Mouse (Mus musculus) mouse embryonic stem cell (cell line): ENCODE data around the gene Cdipt.

Experiments used
- in situ Hi-C, 2 experiments: fragments of 300-500 bp; cut with MboI; formaldehyde crosslinking; loops; 1 replicate in 1 of 2; 3 replicates in 1 of 2; pipeline ENCODE4 v1.14.3; 2019 to 2020; ENCODE audit warnings: low sequenced_read_pairs in 2 of 2, low pct_unique_long_range_greater_than_20kb in 1 of 2, mixed read lengths in 1 of 2; ENCODE audit not compliant: unreplicated experiment in 1 of 2

Cdipt gene

DNA sequence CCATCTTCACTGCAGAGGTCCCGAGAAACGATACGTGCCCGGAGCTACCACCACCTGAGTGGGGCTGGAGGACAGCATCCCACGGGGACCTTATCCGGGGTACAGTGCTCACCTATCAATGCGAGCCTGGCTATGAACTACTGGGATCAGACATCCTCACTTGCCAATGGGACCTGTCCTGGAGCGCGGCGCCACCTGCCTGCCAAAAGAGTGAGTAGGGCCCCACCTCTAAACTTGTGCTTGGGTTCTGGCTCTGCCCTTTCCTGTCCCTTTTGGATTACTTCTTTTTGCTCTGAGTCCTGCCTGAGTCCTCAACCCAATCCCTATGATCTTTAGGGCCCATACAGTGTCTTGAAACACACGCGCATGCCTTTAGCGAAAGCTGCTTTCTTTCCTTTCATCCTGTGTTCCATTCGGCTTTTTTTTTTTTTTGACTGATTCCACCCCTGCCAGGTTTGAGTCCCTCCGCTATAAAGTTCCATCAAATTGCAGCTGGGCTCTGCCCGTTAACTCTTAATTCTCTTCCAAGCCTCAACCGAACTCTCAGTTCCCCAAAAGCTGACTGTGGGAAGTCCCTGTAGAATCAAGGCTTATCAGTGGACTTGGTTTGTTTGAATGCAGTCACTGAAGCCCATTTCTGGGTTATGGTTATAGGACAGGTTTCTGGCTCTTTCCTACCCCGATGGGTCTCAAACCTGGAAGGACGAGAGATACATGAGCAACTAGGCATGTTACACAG is 12.0 kb upstream of the Cdipt start:
- in situ Hi-C loops = loop anchor here in 1 of 2 experiments (25.0 kb wide), 1 partner anchor 126 kb away; the partner anchor contains the start of genes 4930451I11Rik and Doc2a

DNA sequence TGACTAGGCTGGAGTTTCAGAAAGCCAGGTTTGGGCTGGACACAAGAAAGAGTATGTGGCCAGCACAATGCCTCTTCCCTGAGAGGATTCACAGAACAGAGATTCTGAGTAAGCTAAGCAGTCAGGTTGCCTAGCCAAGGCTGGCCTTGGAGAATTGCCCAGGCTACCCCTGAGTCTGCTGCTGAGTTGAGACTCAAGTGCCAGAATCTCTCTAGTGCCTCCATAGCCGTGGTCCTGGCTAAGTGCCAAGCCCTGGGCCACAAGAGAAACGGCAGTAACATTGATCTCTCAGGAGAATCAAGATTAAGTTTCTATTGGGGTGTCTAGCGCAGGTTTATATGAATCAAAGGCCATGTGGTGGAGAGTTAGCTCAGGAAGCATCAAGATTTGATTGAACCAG is 10.1 kb upstream of the Cdipt start:
- in situ Hi-C loops = loop anchor here in 1 of 2 experiments (25.0 kb wide), 1 partner anchor 128 kb away; the partner anchor contains the start of genes 4930451I11Rik and Doc2a

DNA sequence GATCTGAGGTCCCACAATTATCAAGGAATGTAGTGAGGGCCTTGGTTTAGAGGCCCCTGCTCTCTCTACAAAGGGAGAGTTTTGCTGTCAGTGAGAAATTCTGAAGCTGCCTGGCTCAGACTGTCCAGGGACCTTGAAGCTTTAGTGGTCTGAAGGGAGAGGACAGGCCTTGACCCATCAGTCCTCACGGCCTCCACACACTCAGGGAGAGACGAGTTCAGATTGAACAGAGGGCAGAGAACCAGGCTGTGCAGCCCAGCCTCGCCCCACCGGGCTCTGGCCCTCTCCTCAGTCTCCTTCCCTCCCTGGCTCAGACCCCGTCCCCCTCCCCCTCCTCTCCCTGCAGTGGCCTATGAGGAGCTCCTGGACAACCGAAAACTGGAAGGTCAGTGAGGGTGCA is 8.4 kb upstream of the Cdipt start:
- in situ Hi-C loops = loop anchor here in 1 of 2 experiments (25.0 kb wide), 1 partner anchor 130 kb away; the partner anchor contains the start of genes 4930451I11Rik and Doc2a

DNA sequence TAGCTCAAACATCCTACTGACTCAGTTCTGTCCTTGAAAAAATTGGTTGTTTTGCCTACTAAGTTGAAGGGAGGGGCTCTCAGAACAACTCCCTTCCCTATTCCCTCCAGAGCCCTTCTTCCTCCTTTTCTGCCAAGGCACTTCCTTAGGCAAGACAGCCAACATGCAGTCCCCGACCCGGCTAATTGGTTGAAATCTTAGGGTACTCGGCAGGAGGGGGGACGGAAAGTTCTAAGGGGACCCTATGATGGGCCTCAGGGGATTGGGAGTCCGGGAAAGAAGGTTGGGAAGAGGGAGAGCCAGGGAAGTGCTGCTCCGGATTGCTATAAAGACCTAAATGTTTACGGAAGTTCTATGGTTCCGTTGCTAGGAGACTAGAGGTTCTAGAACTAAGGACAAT is 221 bp upstream of the Cdipt start:
- in situ Hi-C loops = no loop called here

DNA sequence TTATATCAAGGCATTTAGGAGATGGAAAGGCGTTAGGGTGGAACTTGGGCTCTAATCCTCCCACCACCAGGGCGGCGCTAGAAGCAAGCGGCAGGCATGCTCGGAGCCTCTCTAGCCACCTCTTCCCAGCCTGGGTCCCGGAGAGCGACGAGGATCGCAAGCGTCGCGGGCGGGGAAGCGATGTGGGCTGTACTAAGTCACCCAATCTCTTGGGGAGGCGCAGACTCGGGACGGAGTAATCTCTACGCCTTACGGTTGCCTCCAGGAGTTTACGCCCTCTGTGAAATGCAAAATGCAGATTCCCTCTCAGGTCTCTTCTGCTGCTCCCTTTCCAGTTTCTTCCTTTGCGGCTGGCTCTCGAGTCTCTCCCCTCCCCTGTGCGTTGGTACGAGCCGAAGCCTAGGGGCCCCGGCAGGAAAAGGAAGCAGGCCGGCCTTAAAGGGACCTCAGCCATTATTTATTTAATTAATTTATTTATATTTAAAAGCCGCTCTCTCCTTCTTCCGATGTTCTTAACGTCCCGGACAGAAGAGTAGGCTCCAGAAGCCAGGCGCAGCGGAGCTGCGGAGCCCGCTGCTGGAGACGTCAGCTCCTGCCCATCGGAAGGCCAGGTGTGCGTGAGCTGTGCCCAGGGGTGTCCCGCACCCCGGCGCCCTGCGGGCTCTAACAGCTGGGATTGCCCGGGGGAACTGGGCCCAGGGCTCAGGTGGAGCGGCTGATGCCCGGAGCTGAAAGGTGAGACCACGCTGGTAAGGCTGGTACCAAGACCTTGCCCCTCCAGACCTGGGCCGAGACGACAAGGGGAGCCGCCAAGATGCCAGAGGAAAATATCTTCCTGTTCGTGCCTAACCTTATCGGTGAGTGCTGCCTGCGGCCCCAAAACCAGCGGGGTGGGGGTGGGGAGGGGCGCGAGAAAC is 494 bp downstream of the Cdipt start, which contains the start of gene Cdiptos:
Gene Cdiptos, minus strand, starts transcription at position 149 of the 917 bp plus-strand sequence.
- in situ Hi-C loops = no loop called here

DNA sequence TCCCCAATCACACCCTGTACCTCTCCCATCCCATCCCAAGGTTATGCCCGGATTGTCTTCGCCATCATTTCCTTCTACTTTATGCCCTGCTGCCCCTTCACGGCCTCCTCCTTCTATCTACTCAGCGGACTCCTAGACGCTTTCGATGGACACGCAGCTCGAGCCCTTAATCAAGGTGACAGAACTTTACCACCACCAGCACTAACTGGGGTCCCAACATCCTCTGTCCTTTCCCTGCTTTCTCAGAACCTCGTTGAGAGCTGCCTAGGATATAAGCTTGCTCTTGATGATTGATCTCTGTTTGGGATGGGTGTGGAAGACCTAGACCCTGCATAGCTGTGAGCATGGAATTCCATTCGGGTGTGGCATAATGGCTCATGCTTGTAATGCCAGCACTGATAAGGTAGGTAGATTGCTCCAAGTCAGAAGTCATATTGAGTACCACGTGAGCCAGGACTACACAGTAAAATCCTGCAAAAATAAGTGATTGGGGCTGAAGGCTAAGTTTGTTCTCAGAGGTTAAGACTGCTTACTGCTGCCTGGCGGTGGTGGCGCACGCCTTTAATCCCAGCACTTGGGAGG is 1.3 kb downstream of the Cdipt start:
- in situ Hi-C loops = no loop called here

DNA sequence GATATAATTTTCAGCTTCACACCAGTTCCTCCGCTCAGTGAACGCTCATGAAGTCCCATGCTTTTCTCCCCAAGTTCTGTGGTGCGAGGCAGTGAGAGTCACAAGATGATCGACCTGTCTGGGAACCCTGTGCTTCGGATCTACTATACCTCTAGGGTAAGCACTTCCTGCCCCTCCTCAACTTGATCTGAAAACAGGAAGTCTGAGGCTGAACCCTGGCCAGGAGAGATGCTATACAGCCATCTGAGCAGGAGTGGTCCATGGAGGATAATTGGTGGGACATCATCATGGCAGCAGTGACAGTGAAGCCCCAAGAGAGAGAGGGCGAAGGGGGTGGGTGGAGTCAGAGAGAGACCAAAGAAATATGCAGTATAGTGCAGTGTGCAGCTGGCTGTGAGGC is 3.1 kb downstream of the Cdipt start:
- in situ Hi-C loops = no loop called here

GRCm38 (mm10) chr7:126981601-126982000 is 5.9 kb downstream of the Cdipt start:
- in situ Hi-C loops = no loop called here

DNA sequence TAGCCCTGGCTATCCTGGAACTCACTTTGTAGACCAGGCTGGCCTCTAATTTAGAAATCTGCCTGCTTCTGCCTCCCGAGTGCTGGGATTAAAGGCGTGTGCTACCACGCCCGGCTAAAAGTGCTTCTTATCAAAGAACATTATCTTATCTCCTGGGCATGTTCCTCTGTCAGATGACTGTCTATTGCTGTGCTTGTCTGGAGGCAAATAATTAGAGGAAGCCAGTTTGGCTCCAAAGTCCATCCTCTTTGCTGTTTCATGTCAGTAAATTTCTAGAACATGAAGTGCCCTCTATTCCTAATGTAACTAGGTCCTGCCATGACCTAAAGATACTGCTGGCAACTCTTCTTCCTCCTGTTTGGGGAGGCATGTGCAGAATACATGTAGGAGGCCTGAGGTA is 6.3 kb downstream of the Cdipt start:
- in situ Hi-C loops = no loop called here

GRCm38 (mm10) chr7:126983113-126983512 is 7.4 kb downstream of the Cdipt start:
- in situ Hi-C loops = no loop called here

GRCm38 (mm10) chr7:126984667-126985444 is 9.1 kb downstream of the Cdipt start:
- in situ Hi-C loops = no loop called here

- in situ Hi-C loops = no loop called here
These were observed 10.6 kb downstream of the Cdipt start for GRCm38 (mm10) chr7:126986319-126986718.

DNA sequence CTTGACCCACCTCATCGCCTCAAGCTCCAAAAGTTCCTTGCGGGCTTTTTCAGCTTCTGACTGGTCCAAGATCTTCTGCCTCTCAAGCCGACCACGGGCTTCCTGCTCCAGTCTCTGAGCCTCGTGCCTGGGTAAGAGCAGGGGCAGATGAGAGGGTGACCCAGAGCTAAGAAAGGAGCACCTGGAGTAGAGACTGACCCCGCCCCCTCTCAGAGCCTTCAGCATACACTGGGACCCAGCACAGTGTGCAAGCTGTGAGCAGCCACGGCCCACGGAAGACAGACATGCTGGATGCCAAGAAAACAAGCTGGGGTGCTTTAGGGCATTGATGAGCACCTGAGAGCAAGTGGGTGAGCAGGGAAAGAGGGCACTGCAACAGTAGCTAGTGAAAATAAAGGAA is 13.1 kb downstream of the Cdipt start:
- in situ Hi-C loops = no loop called here

DNA sequence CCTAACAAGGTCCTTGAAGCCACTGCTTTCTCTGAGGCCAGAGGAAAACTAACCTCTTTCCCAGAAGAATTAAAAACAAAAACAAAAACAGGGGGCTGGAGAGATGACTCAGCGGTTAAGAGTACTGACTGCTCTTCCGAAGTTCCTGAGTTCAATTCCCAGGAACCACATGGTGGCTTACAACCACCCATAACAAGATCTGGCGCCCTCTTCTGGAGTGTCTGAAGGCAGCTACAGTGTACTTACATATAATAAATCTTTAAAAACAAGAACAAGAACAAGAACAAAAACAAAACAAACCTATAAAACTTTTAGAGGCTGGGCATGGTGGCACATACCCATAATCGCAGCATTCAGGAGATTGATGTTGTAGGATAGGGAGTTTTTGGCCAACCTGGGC is 20.7 kb downstream of the Cdipt start:
- in situ Hi-C loops = no loop called here

DNA sequence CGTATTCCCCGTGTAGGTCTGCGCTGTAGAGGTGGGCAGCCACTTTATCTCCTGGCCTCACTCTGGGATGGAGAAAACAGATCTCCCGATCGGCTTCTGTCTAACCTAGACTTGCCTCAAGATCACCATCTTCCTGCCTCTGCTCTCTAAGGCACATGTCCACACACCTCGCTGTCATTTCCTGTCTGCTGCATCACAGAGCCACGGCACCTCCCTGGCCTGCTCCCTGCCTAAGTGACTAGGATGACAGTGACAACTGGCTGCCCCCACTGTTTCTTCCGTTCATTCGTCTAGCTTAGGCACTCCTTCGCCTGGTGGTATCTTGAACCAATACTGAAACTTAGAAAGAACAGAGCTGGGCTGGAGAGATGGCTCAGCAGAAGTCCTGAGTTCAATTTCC is 23.9 kb downstream of the Cdipt start:
- in situ Hi-C loops = no loop called here

DNA sequence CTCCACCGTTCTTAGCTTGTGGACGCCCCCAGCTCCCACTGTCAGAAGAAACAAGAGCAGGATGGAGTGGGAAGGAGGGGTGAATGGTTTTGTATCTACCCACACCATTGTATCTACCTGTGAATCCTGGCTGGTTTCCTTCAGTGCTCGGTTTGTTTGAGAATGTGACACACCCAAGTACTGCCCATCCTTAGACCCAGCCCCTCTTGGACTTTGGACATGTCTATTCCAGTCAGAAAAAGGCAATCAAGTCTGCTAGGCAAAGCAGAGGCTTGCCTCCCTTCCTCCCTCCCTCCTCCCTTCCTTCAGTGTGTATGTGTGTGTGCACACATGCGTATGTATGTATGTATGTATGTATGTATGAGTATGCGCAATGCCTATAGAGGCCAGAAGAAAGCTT is 27.9 kb downstream of the Cdipt start:
- in situ Hi-C loops = no loop called here

GRCm38 (mm10) chr7:127004122-127004875 is 28.6 kb downstream of the Cdipt start:
- in situ Hi-C loops = no loop called here
